Mouse (Mus musculus) activated CD4-positive, CD25-positive, alpha-beta regulatory T cell, adult 4 months (primary cell): ENCODE results near the gene Tom1. TPM values are rescaled to one million over a fixed set of nuclear protein-coding genes. Genes with fewer than 3 reads are reported as not detected.

ENCODE experiments used
- ATAC-seq: one replicate; pipeline ENCODE4 v1.8.0; 2017
- polyA plus RNA-seq, 2 experiments: library from polyadenylated mRNA; unstranded; fragments of 100-300 nt; shearing (Covaris generic); gene quantifications; one replicate each; pipeline ENCODE4 v1.2.1; 2017

Gene Tom1
- polyA plus RNA-seq, result 10 to 100 TPM; 14.3 to 14.7 TPM

GRCm38 (mm10) chr8:75033511-75034243, at the start of gene Tom1:
Gene Tom1 (plus strand): TSS chr8:75033705.
- ATAC-seq, result peak; percentile 97

DNA sequence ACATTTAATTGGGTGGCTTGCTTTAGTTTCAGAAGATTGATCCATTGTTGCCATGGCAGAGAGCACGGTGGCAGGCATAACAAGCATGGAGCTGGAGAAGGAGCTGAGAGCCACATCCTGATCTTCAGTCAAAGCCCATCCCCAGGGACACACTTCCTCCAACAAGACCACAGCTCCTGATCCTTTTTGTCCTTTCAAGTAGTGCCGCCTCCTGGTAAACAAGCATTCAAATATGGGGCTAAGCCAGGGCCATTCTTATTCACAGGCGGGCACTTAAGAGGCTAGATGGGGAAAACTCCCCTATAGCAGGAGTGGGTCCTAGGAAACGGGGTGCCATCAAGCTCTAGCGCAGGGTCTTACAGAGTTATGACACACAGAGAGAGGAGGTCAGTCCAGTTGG, 46.1 kb upstream of the Tom1 start:
- no peak for ATAC-seq

GRCm38 (mm10) chr8:74990021-74990420, 43.5 kb upstream of the Tom1 start:
- ATAC-seq, result no peak

- peak; percentile 7 for ATAC-seq
These were observed 40.4 kb upstream of the Tom1 start, which contains the start of gene Hmgxb4 for GRCm38 (mm10) chr8:74993081-74993474. Gene Hmgxb4 (plus strand): TSS chr8:74993356.

GRCm38 (mm10) chr8:74993475-74994451, 39.7 kb upstream of the Tom1 start:
- ATAC-seq, result peak; percentile 96

DNA sequence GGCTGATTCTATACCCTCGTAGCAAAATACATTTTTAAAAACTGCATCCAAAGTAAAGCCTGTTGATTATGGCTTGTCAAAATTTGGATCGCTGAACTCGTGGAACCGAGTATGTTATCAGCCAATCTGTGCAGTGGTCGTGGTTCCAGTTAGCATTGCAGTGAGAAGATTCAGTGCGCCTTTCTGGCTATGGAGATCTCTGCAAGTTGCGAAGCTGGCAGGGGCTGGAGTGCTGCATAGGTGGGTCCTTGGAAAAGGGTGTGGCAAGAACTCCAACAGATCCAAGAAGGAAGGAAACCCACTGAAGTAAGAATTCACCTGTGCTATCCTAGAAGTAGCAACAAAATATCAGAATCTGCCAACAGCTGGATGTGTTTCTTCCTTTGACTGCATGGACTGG, 39.0 kb upstream of the Tom1 start:
- no peak for ATAC-seq

- ATAC-seq, result no peak
These were observed 33.1 kb upstream of the Tom1 start for GRCm38 (mm10) chr8:75000431-75000830.

DNA sequence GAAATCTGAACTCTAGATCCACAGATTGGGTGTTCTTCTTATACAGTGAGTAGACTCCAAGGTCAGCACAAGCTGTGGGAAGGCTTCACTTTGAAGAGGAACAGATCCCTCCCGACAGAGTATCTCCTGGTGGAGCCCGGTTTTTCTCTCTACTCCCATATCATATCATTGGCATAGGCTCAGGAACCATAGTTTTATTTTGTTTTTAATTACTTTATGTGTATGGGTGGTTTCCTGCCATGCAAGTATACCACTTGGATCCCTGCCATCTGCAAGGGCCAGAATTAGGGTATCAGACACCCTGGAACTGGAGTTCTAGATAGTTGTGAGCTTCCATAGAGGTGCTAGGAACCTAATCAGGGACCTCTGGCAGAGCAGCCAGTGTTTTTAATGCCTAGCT, 24.7 kb upstream of the Tom1 start:
- no peak for ATAC-seq

DNA sequence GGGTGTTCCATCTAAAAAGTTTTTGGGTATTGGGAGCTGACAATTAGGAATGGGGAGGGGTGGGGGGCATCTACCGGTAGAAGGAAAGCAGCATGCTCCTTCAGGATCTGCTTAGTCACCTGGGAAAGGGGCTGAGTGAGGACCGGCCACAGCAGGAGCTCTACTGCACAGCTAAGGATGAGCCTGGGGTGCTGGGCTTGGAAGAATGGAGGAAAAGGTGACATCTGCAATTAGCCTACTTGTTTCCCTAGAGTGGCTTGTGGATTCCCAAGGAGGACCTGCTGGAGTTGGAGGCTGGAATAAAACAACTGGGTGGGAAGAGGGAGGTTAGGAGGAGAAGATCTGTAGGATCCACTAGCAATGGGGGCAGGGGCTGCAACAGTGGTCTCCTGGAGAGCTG, 19.9 kb upstream of the Tom1 start:
- no peak for ATAC-seq

- no peak for ATAC-seq
These were observed 19.5 kb upstream of the Tom1 start for GRCm38 (mm10) chr8:75013964-75014363.

DNA sequence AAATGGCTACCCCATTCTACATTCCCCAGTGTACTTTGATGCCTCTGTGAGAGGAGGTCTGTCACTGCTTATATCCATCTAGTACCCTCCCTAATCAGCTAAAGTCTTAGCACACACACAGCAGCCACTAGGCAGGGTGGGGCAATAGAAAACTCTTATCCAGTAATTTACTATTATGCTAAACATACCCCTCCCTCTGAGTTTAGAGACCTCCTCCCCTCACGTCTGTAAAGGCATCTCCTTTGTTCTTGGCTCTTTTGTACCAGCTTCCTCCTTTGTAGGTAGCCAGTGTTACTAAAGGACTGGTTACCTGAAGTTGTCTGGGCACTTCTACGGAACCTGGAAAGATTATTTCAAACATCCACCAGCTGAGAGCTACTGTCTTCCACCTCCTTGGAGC, 17.5 kb upstream of the Tom1 start:
- ATAC-seq, result no peak

DNA sequence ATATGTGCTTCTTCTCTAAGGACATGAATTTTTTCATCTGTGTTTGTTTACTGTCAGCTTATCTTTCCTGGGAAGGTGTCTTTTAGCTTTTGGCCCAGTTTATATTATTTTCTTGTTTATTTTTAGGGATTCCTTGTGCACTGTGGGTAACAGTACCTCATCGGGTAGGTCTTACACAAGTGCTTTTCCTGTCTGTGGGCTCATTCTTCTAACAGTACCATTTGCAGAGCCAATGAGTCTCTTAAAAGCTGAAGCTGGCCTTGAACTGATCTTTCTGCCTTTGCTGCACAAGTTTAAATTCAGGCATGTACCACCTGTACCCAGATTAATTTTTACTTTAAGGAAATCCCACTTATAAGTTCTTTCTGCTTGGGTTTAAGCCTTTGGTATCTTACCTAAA, 17.1 kb upstream of the Tom1 start:
- ATAC-seq, result no peak

GRCm38 (mm10) chr8:75018274-75018972, 15.1 kb upstream of the Tom1 start:
- no peak for ATAC-seq

DNA sequence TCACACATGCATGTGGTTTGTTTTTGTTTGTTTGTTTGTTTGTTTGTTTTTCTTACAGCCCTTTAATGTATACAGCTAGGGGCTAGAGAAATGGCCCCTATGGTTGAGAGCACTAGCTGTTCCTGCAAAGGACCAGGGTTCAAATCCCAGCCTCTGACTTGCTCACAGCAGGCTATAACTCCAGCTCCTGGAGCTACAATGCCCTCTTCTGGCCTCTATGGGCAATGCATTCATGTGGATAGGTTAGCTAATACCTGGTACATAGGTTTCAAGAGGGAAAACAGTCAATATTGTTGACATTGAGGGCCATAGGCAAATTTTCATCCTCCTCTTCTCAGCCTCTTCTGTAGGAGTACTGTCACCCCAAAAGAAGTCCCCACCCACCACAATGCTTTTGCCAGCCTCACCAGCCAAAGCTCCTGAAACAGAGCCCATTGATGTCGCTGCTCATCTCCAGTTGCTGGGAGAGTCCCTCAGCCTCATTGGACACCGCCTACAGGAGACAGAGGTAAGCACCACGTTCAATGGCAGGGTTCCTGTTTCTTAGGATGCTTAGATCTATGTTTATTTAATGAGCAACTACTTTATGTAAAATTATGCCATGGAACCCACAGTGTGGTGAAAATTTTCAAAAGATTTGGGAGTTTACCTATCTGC, 9.7 kb upstream of the Tom1 start:
- ATAC-seq, result peak; percentile 36

DNA sequence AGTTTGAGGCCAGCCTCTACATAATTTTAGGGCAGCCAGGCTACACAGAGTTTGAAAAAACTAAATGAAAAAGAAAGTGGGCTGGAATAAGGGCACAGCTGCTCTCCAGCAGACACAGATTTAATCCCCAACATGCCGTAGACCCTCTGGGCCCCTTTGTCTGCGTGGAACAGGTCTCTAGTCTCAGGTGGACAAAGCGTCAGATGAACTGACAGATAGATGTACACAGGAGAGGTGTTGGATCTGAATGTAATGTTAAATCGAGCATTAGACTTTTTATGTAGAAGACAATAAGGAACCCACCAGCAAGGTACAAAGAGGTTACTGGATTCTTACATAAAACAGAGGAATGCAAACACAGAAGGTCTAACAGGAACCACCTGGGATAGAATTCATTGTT, 7.7 kb upstream of the Tom1 start:
- ATAC-seq, result no peak

DNA sequence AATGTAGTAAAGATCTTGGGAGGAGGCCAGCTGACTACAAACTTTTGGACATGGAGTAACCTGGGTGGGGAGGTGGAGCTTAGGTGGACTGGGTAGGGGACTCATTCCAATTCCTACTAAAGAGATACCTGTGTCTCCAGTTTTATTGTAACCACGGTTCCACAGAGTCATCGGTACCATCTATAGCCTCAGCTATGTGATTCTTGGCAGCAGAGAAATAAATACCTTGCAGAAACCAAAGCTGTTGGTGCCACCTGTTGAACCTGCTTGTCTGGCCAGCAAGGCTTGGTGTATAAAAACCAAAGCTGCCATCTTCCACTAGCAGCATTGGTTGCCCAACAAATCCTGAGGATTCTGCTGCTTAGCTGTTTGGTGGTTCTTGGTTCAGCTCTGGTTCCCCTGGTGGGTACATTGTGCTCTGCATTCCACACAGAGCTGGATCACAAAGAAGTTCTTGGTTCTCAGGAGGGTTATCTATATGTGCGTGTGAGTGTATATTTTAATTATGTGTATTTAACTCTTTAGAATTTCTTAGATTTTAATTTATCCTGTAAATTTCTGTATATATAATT, 3.0 kb upstream of the Tom1 start:
- ATAC-seq, result no peak

DNA sequence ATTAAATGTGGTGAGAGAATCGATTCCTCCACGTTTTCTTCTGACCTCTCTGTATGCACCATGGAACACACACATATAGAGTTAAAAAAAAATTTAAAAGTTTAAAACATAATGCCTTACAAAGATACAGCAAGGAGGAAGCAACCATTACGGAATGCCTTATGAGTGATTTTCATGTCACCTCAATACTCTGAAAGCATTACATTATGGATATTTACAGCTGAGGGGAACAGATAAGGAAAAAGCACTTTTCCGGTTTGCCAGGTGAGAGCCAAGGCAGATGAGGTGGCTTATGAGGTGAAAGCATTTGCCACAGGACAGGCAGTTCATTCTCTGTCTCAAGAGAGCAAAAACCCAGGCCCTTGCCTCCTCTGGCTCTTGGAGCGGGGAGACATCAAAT, 544 bp upstream of the Tom1 start:
- ATAC-seq, result no peak

DNA sequence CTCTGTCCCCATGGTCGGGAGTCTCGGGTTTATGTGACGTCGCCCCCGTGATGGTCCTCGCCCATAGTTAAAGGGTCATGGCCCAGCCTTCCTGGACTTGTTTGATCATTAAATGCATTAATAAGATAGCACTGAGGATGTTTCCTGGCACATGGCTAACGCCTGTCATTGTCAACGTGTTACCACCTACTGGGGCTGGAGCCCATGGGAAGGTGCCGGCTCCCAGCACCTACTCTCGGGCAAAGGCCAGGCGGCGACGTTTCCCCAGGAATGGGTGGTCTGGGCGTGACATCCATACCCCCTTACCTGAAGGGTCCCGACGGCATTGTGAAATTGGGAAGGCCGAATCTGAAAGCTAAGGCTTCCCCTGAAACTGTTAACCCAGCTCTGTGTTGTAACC, 780 bp downstream of the Tom1 start:
- ATAC-seq, result peak; percentile 5

GRCm38 (mm10) chr8:75035640-75036039, 2.1 kb downstream of the Tom1 start:
- ATAC-seq, result no peak

DNA sequence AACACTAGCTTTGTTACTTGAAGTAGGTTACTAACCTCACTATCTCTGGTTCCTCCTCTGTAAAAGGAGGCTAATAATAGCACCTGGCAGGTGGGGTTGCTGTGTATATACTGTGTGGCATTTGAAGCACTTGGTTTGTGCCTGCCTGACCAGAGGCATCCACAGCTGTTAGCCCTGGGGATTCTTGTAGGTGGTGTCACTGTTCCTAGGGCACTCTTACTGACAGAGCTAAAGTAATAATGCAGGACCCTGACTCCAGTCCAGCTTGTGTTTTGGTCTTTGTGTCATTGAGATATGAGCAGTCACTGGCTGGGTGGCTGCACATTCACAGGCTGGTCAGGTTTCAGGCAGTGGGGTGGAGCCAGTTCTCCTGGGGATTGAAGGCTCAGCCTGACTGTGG, 5.0 kb downstream of the Tom1 start:
- no peak for ATAC-seq

DNA sequence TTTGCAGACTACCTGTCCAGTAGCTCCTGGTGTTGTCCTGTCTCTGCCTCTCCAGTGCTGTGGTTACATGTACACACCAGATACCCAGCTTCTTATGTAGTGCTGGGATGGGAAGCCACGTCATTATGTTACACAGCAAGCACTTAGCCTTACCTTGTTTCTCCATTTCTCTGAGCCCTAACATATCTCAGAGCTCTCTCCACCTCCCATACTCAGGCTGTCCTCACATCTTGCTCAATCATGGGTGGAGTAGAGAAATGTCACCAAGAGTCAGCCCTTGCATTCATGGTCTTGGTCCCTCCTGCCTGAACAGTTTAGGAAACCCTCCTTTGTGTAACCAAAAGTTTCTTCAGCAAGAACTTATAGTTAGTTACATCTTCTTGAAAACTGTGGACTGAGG, 6.2 kb downstream of the Tom1 start:
- no peak for ATAC-seq

GRCm38 (mm10) chr8:75042171-75042570, 8.7 kb downstream of the Tom1 start:
- ATAC-seq, result no peak
